In genomic region chr3:35972985-35973384, GRCm38 (mm10) we compare ENCODE assay signal across 9 mouse cellular contexts. TPM values are rescaled to one million over a fixed set of nuclear protein-coding genes. Genes with fewer than 3 reads are reported as not detected.
A peak's percentile ranks its signal among the peaks of the same experiment; 100 is the strongest.
DNase-seq lines count a peak whose midpoint lies in the region; ATAC-seq lines count a peak whose summit lies in the region.
"Had no signal": no experiment of that assay in that cellular context is flagged by ENCODE, and none has a peak within 500 bp of the region (broad histone marks: within the 10 kb centered on the region; RNA-seq: fewer than 3 reads in every experiment).

No protein-coding gene starts in this region.

- no peak overlapping the region for H3K27ac ChIP-seq in forebrain, embryonic 13.5 days
- no peak overlapping the region for H3K27ac ChIP-seq in forebrain, embryonic 16.5 days (ENCODE audit: low read length)
- no peak overlapping the region for H3K27ac ChIP-seq in liver, embryonic 12.5 days
- H3K27ac ChIP-seq: macrophage had no signal

- peak; percentile 73 for ATAC-seq in forebrain, embryonic 13.5 days
- no peak; the same call in 1 of the 2 replicates for ATAC-seq in forebrain, embryonic 16.5 days
- ATAC-seq in liver, embryonic 12.5 days: no peak
- ATAC-seq in erythroid progenitor cell, adult 5-6 weeks (replicated peaks; ENCODE audit: low FRiP score, poor library complexity, severe bottlenecking): peak; percentile 76

- H3K9me3 ChIP-seq in forebrain, embryonic 13.5 days (replicated peaks): no peaks in the 10 kb centered on the region
- no peaks in the 10 kb centered on the region for H3K9me3 ChIP-seq in forebrain, embryonic 16.5 days (ENCODE audit: control insufficient read depth, low read length)
- H3K9me3 ChIP-seq in liver, embryonic 12.5 days (replicated peaks): no peaks in the 10 kb centered on the region

- peaks cover 56% of the 10 kb centered on the region for H3K36me3 ChIP-seq in forebrain, embryonic 13.5 days (ENCODE audit: poor library complexity, severe bottlenecking)
- peaks cover 10% of the 10 kb centered on the region; the same call in 1 of the 2 replicates for H3K36me3 ChIP-seq in forebrain, embryonic 16.5 days (ENCODE audit: control insufficient read depth, insufficient read depth)
- H3K36me3 ChIP-seq in liver, embryonic 12.5 days: peaks cover 30% of the 10 kb centered on the region

- no peaks in the 10 kb centered on the region for H3K27me3 ChIP-seq in forebrain, embryonic 13.5 days
- no peaks in the 10 kb centered on the region for H3K27me3 ChIP-seq in forebrain, embryonic 16.5 days (replicated peaks; ENCODE audit: control insufficient read depth, insufficient read depth, low read length)
- no peaks in the 10 kb centered on the region for H3K27me3 ChIP-seq in liver, embryonic 12.5 days (replicated peaks)

- DNase-seq in liver (peak; percentile 24), R1 (ENCODE audit: low read depth, low spot score) (peak; percentile 69)
- DNase-seq in retina, embryonic 14.5 days (ENCODE audit: low spot score): peak; percentile 63
- no peak for DNase-seq in layer of hippocampus, adult 8-10 months (ENCODE audit: low spot score in 2 of 2)

- 84% methylated on average over 4 of the region's 4 CpGs for WGBS in forebrain, embryonic 13.5 days
- WGBS in forebrain, embryonic 16.5 days: 81% methylated on average over 4 of the region's 4 CpGs
- WGBS in liver, embryonic 12.5 days (ENCODE audit: insufficient replicate concordance): 75% methylated on average over 4 of the region's 4 CpGs

- no peak overlapping the region for H3K4me3 ChIP-seq in forebrain, embryonic 13.5 days
- no peak overlapping the region for H3K4me3 ChIP-seq in forebrain, embryonic 16.5 days (replicated peaks; ENCODE audit: low read length)
- H3K4me3 ChIP-seq in liver, embryonic 12.5 days: no peak overlapping the region

- no peak overlapping the region for H3K9ac ChIP-seq in forebrain, embryonic 13.5 days
- no peak overlapping the region for H3K9ac ChIP-seq in forebrain, embryonic 16.5 days (replicated peaks; ENCODE audit: low read depth, low read length)
- H3K9ac ChIP-seq in liver, embryonic 12.5 days: no peak overlapping the region

- H3K4me2 ChIP-seq in forebrain, embryonic 13.5 days: no peak overlapping the region
- H3K4me2 ChIP-seq in forebrain, embryonic 16.5 days (ENCODE audit: low read length): no peak overlapping the region
- H3K4me2 ChIP-seq in liver, embryonic 12.5 days: no peak overlapping the region

- no peaks in the 10 kb centered on the region for H3K4me1 ChIP-seq in forebrain, embryonic 13.5 days
- H3K4me1 ChIP-seq in forebrain, embryonic 16.5 days (replicated peaks; ENCODE audit: control insufficient read depth, insufficient read depth, low read length): no peaks in the 10 kb centered on the region
- H3K4me1 ChIP-seq in liver, embryonic 12.5 days: no peaks in the 10 kb centered on the region

RNA-seq across cellular contexts. Expression of gene Mccc1, which starts 27.5 kb away (rescaled TPM):
- 33.8 and 34.7 TPM in 2 replicates for polyA plus RNA-seq in forebrain, embryonic 13.5 days (2015; fragmentation: Nextera tagmentation; extraction: Ambion mirVana)
- 29.8 and 34.9 TPM in 2 replicates for polyA plus RNA-seq in forebrain, embryonic 16.5 days (2015; fragmentation: Nextera tagmentation; extraction: Ambion mirVana)
- 15.3 and 18.2 TPM in 2 replicates for polyA plus RNA-seq in liver, embryonic 12.5 days (2016; fragmentation: Nextera tagmentation; extraction: Ambion mirVana)
- 1.1 and 2.1 TPM in 2 replicates for total RNA-seq in erythroid progenitor cell, adult 5-6 weeks (2015; ENCODE audit: low replicate concordance)
- 2.1 and 6.3 TPM in 2 replicates for total RNA-seq in erythroid progenitor cell, adult 5-6 weeks (2017; ENCODE audit: low replicate concordance)
- 10 to 100 TPM; 33.2 to 47.1 (median 39.3) TPM for total RNA-seq in layer of hippocampus, adult 8-10 months (2022)

RNA-seq across cellular contexts. Expression of gene Dcun1d1, which starts 35.7 kb away (rescaled TPM):
- 114 and 127 TPM in 2 replicates for polyA plus RNA-seq in forebrain, embryonic 13.5 days (2015; fragmentation: Nextera tagmentation; extraction: Ambion mirVana)
- polyA plus RNA-seq in forebrain, embryonic 16.5 days (2015; fragmentation: Nextera tagmentation; extraction: Ambion mirVana): 121 and 131 TPM in 2 replicates
- polyA plus RNA-seq in liver, embryonic 12.5 days (2016; fragmentation: Nextera tagmentation; extraction: Ambion mirVana): 92.7 and 96.5 TPM in 2 replicates
- total RNA-seq in erythroid progenitor cell, adult 5-6 weeks (2015; ENCODE audit: low replicate concordance): 114 and 132 TPM in 2 replicates
- total RNA-seq in erythroid progenitor cell, adult 5-6 weeks (2017; ENCODE audit: low replicate concordance): 152 and 181 TPM in 2 replicates
- 10 to 100 TPM; 68.4 to 81.5 (median 72.8) TPM for total RNA-seq in layer of hippocampus, adult 8-10 months (2022)

Comparison
In these comparisons a context has a peak if more than half of its experiments do, and no peak if none do; other contexts are left out.
1. ATAC-seq: peak in forebrain, embryonic 13.5 days (single experiment) and erythroid progenitor cell, adult 5-6 weeks (single experiment); none in forebrain, embryonic 16.5 days (single experiment) and liver, embryonic 12.5 days (single experiment).
2. DNase-seq: peak in liver (single experiment), R1 (single experiment) and retina, embryonic 14.5 days (single experiment); none in layer of hippocampus, adult 8-10 months (0 of 2).